Mouse (Mus musculus) granulocyte monocyte progenitor cell, adult 5-6 weeks (primary cell): Measurements from ENCODE around the gene Dtnbp1. TPM values are rescaled to one million over a fixed set of nuclear protein-coding genes. Genes with fewer than 3 reads are reported as not detected.

Experiments
- ATAC-seq: replicated peaks from 2 replicates; pipeline ENCODE4 v1.8.0; 2016; ENCODE audit warnings: mild to moderate bottlenecking, moderate TSS enrichment, inconsistent platforms; ENCODE audit not compliant: poor library complexity, severe bottlenecking
- total RNA-seq, 2 experiments: library from RNA; stranded (forward) in 1 of 2; stranded (reverse) in 1 of 2; fragments of 200-712, 200-1000 nt in 1 of 2; fragments of >200 nt in 1 of 2; fragmentation: Nextera tagmentation in 1 of 2; gene quantifications; 2 replicates each; pipeline ENCODE4 v1.2.3; 2014 to 2017

Dtnbp1 gene
- 96.7 and 119 TPM in 2 replicates for total RNA-seq (2014; fragmentation: Nextera tagmentation)
- 78.5 and 90.6 TPM in 2 replicates for total RNA-seq (2017)

GRCm38 (mm10) chr13:45001911-45002615 lies at the start of gene Dtnbp1:
Gene Dtnbp1, minus strand, starts transcription at chr13:45002147.
- peak; percentile 43 for ATAC-seq

- ATAC-seq, result no peak
These were observed 47.5 kb upstream of the Dtnbp1 start for GRCm38 (mm10) chr13:45049261-45050020.

GRCm38 (mm10) chr13:45043466-45043865 lies 41.5 kb upstream of the Dtnbp1 start:
- no peak for ATAC-seq

- no peak for ATAC-seq
These were observed 38.8 kb upstream of the Dtnbp1 start for GRCm38 (mm10) chr13:45040741-45041140.

DNA sequence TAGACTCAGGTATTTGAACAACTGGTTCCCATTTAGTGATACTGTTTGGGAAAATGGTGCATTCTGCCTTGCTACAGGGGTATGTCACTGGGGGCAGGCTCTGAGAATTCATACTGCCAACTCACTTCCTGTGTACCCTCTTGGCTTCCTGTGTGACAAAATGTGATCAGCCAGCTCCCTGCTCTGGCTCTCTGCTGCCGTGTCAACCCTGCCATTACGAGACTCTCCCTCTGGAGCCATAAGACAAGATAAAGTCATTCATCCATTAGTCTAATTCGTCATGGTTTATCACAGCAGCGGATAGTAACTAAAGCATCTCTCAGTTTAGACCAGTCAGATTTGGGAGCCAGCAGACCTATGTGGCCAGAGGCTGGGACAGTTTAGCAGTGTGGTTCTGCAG lies 38.2 kb upstream of the Dtnbp1 start:
- 0 out of 2 replicates have a peak, but pooled peaks have one; percentile 33 for ATAC-seq

- ATAC-seq, result no peak
These were observed 34.5 kb upstream of the Dtnbp1 start for GRCm38 (mm10) chr13:45036417-45036816.

DNA sequence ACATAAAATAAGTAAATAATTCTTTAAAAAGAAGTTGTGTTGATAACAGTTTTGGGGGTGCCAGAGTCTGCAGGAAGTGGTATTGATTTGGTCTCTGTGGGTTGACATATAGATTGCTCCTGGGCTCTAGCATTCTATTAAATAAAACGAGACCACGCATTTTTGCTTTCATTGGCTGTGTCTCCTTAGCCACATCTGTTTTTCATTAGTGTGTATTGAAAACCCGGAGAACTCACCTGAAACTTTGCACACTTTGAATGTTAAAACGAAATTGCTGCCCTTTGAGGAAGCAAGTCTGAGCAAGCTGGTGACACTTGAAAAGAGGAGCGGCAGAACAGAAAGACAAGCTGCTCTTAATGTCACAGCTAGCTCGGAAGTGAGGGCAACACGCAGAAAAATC lies 32.8 kb upstream of the Dtnbp1 start:
- ATAC-seq, result no peak

DNA sequence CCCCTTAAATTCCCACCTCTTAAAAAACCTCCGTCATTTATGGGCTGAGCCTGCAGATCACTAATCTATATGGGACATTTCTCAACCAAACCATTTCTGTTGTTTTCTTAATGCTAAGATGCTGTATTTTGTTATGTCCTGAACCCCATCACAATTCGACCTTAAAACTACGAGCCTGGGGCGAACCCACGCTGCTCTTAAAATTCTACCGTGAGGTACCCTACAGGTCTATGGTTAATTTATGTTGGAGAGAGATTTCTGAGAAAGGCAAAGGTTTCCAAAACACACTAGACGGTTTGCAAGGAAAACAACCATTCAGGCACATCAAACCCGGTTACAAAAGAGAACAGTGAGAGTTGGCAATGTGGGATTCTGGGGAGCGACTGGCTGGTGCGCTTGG lies 31.4 kb upstream of the Dtnbp1 start:
- no peak for ATAC-seq

GRCm38 (mm10) chr13:45032484-45032883 lies 30.5 kb upstream of the Dtnbp1 start:
- peak; percentile 34 for ATAC-seq

GRCm38 (mm10) chr13:45031748-45032147 lies 29.8 kb upstream of the Dtnbp1 start:
- no peak; the same call in 1 of the 2 replicates for ATAC-seq

DNA sequence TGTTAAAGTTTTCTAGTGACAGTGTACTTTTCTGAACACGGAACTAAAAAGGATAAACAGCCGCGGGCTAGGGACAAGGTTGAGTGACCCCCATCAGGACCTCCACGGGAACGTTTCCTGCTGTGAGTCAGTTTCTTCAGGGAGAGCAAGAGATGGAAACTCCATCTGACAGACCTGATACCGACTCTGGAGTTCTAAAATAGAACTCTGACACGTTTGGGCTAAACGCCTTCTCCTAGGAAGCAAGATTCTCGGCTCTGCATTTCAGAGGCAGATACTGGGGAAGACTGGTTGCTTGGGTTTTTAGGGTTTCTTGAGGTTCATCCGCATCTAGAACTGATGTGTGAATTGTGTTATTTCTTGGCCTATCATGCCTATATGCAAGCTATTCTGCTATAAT lies 29.4 kb upstream of the Dtnbp1 start:
- ATAC-seq, result no peak

DNA sequence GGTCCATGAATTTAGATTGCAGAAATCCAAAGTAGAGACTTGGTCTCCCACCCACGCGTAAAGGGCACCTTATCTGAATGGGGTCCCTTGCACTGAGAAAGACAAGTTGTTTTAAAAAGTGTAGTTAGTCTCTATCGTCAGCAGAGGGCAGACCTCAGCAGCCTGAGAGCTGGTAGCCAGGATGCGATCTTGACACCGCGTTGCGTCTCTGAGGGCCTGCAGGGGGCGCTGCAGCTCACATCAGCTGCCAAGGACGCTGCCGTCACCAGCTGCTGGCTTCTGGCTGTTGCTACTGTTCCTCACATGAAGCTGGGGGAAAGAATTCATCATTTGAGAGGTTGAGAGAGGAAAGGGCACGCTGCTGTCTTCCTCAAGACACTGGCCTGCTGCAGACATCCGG lies 28.9 kb upstream of the Dtnbp1 start:
- ATAC-seq, result peak; percentile 98

- ATAC-seq, result no peak
These were observed 27.8 kb upstream of the Dtnbp1 start for GRCm38 (mm10) chr13:45029791-45030190.

GRCm38 (mm10) chr13:45026291-45026690 lies 24.3 kb upstream of the Dtnbp1 start:
- ATAC-seq, result no peak

- ATAC-seq, result no peak
These were observed 22.9 kb upstream of the Dtnbp1 start for GRCm38 (mm10) chr13:45024821-45025220.

- ATAC-seq, result no peak
These were observed 21.6 kb upstream of the Dtnbp1 start for GRCm38 (mm10) chr13:45023356-45024150.

GRCm38 (mm10) chr13:45008150-45008549 lies 6.2 kb upstream of the Dtnbp1 start:
- ATAC-seq, result peak; percentile 54

GRCm38 (mm10) chr13:45007726-45008125 lies 5.8 kb upstream of the Dtnbp1 start:
- ATAC-seq, result no peak

- ATAC-seq, result 0 out of 2 replicates have a peak, but pooled peaks have one; percentile 12
These were observed 4.5 kb upstream of the Dtnbp1 start for GRCm38 (mm10) chr13:45006483-45006882.

GRCm38 (mm10) chr13:45005861-45006260 lies 3.9 kb upstream of the Dtnbp1 start:
- peak; percentile 64 for ATAC-seq
